Mouse (Mus musculus): Measurements from ENCODE around the gene Hspg2. TPM values are rescaled to one million over a fixed set of nuclear protein-coding genes. Genes with fewer than 3 reads are reported as not detected.
"Not testable (repeated sequence)": the region's sequence is repeated elsewhere in the genome, so short reads cannot be mapped to it uniquely, and the experiment has no call there.

The Hspg2 gene
- total RNA-seq (2021): 100 to 1,000 TPM; 467 to 506 TPM

- DNase-seq: peak; percentile 100
Observed at GRCm38 (mm10) chr4:137468260-137469080, at the start of gene Hspg2. TSS of gene Hspg2 (plus strand) at chr4:137468769.

- no peak for DNase-seq
Observed at GRCm38 (mm10) chr4:137430502-137430901, 38.1 kb upstream of the Hspg2 start, which contains the start of gene Cela3b. TSS of gene Cela3b (minus strand) at chr4:137430540.

- DNase-seq: not testable (repeated sequence)
Observed at GRCm38 (mm10) chr4:137432700-137433550, 35.6 kb upstream of the Hspg2 start.

- DNase-seq: no peak
Observed at GRCm38 (mm10) chr4:137436979-137437669, 31.4 kb upstream of the Hspg2 start.

GRCm38 (mm10) chr4:137438842-137439241 is 29.7 kb upstream of the Hspg2 start:
- DNase-seq: no peak

- DNase-seq: no peak
Observed at GRCm38 (mm10) chr4:137441332-137441731, 27.2 kb upstream of the Hspg2 start.

GRCm38 (mm10) chr4:137443625-137444024 is 24.9 kb upstream of the Hspg2 start:
- DNase-seq: peak; percentile 88

- no peak for DNase-seq
Observed at GRCm38 (mm10) chr4:137445881-137446280, 22.7 kb upstream of the Hspg2 start.

GRCm38 (mm10) chr4:137447363-137448196 is 21.0 kb upstream of the Hspg2 start:
- peak; percentile 43 for DNase-seq

GRCm38 (mm10) chr4:137448197-137448596 is 20.4 kb upstream of the Hspg2 start:
- DNase-seq: peak; percentile 83

- DNase-seq: no peak
Observed at GRCm38 (mm10) chr4:137448641-137449040, 19.9 kb upstream of the Hspg2 start.

- DNase-seq: no peak
Observed at GRCm38 (mm10) chr4:137449132-137449531, 19.4 kb upstream of the Hspg2 start.

- peak; percentile 53 for DNase-seq
Observed at GRCm38 (mm10) chr4:137449715-137450114, 18.9 kb upstream of the Hspg2 start.

- DNase-seq: no peak
Observed at GRCm38 (mm10) chr4:137452190-137452589, 16.4 kb upstream of the Hspg2 start.

GRCm38 (mm10) chr4:137453234-137453767 is 15.3 kb upstream of the Hspg2 start, which contains the start of gene 1700013G24Rik:
TSS of gene 1700013G24Rik (plus strand) at chr4:137453284.
- DNase-seq: no peak

- no peak for DNase-seq
Observed at GRCm38 (mm10) chr4:137454582-137454981, 14.0 kb upstream of the Hspg2 start.

- no peak for DNase-seq
Observed at GRCm38 (mm10) chr4:137456581-137456980, 12.0 kb upstream of the Hspg2 start.

- no peak for DNase-seq
Observed at GRCm38 (mm10) chr4:137457292-137457691, 11.3 kb upstream of the Hspg2 start.

GRCm38 (mm10) chr4:137458310-137458709 is 10.3 kb upstream of the Hspg2 start:
- DNase-seq: no peak

- DNase-seq: no peak
Observed at GRCm38 (mm10) chr4:137458861-137459260, 9.7 kb upstream of the Hspg2 start.

GRCm38 (mm10) chr4:137460676-137461075 is 7.9 kb upstream of the Hspg2 start:
- no peak for DNase-seq

All from heart, postnatal 4 days (tissue).